Mouse (Mus musculus) bone marrow macrophage, adult 2 months (primary cell): ENCODE results near the gene Ap1m2.

Experiments
- CTCF ChIP-seq: IDR thresholded peaks from 2 replicates; pipeline ENCODE4 v1.5.1; 2012; ENCODE audit warnings: low read depth, mild to moderate bottlenecking, low read length, moderate library complexity
- POLR2A ChIP-seq: IDR thresholded peaks from 2 replicates; pipeline ENCODE4 v1.6.1; 2012; ENCODE audit warnings: mild to moderate bottlenecking, low read depth, low read length, borderline replicate concordance

- TF ChIP-seq CTCF (no peak), POLR2A (no peak)
These were observed 34.4 kb downstream of the Ap1m2 start for GRCm38 (mm10) chr9:21277776-21278175.
